Mouse (Mus musculus) midbrain, embryonic 11.5 days (tissue): ENCODE measurements around the gene Rhobtb1. TPM values are rescaled to one million over a fixed set of nuclear protein-coding genes. Genes with fewer than 3 reads are reported as not detected.

ENCODE experiments used
- ATAC-seq: fragments of 200-750 bp; cut with Nextera tagmentation; 2 replicates; pipeline ENCODE4 v1.8.0; 2017; ENCODE audit warnings: moderate TSS enrichment, moderate library complexity; ENCODE audit not compliant: low FRiP score
- DNase-seq: peaks from one replicate; pipeline ENCODE4 v3.0.0; 2015; ENCODE audit warnings: low spot score; ENCODE audit errors: missing footprints
- H3K27ac ChIP-seq: fragments of 300-500 bp; sonication (generic); 2 replicates; pipeline ENCODE4 v1.5.1; 2014; ENCODE audit warnings: low read depth, low read length
- H3K27me3 ChIP-seq: fragments of 300-500 bp; sonication (generic); 2 replicates; pipeline ENCODE4 v1.6.1; 2014; ENCODE audit warnings: mild to moderate bottlenecking, low read length, moderate library complexity, mixed read lengths; ENCODE audit not compliant: control insufficient read depth, insufficient read depth
- H3K36me3 ChIP-seq: fragments of 300-500 bp; sonication (generic); 2 replicates; pipeline ENCODE4 v1.6.1; 2014; ENCODE audit warnings: mild to moderate bottlenecking, low read length, moderate library complexity, mixed read lengths; ENCODE audit not compliant: control insufficient read depth, insufficient read depth
- H3K4me1 ChIP-seq: fragments of 300-500 bp; sonication (generic); 2 replicates; pipeline ENCODE4 v1.6.1; 2014; ENCODE audit warnings: low read length; ENCODE audit not compliant: control insufficient read depth, insufficient read depth
- H3K4me2 ChIP-seq: fragments of 300-500 bp; sonication (generic); 2 replicates; pipeline ENCODE4 v1.6.1; 2014; ENCODE audit warnings: mild to moderate bottlenecking, moderate library complexity
- H3K4me3 ChIP-seq: fragments of 300-500 bp; sonication (generic); 2 replicates; pipeline ENCODE4 v1.5.1; 2014; ENCODE audit warnings: low read depth, low read length
- H3K9ac ChIP-seq: fragments of 300-500 bp; sonication (generic); 2 replicates; pipeline ENCODE4 v1.6.1; 2014; ENCODE audit warnings: low read length
- H3K9me3 ChIP-seq: fragments of 300-500 bp; sonication (generic); 2 replicates; pipeline ENCODE4 v1.6.1; 2016; ENCODE audit warnings: low read length; ENCODE audit not compliant: control insufficient read depth
- WGBS: fragments of 180-500 bp; shearing (Covaris S2); extraction: QIAGEN DNeasy Blood & Tissue Kit; methylation state at CpG from one replicate; pipeline ENCODE4 v1.1.7; 2014; 5-methylcytosine and 5-hydroxymethylcytosine counted together
- polyA plus RNA-seq: library from polyadenylated mRNA; unstranded; fragments of >200 nt; fragmentation: Nextera tagmentation; extraction: Ambion mirVana; gene quantifications from 2 replicates; pipeline ENCODE4 v1.2.1, GENCODE M21; 2014

Gene Rhobtb1
- polyA plus RNA-seq, 1 experiment from 2014 or later = 14.2 TPM

DNA sequence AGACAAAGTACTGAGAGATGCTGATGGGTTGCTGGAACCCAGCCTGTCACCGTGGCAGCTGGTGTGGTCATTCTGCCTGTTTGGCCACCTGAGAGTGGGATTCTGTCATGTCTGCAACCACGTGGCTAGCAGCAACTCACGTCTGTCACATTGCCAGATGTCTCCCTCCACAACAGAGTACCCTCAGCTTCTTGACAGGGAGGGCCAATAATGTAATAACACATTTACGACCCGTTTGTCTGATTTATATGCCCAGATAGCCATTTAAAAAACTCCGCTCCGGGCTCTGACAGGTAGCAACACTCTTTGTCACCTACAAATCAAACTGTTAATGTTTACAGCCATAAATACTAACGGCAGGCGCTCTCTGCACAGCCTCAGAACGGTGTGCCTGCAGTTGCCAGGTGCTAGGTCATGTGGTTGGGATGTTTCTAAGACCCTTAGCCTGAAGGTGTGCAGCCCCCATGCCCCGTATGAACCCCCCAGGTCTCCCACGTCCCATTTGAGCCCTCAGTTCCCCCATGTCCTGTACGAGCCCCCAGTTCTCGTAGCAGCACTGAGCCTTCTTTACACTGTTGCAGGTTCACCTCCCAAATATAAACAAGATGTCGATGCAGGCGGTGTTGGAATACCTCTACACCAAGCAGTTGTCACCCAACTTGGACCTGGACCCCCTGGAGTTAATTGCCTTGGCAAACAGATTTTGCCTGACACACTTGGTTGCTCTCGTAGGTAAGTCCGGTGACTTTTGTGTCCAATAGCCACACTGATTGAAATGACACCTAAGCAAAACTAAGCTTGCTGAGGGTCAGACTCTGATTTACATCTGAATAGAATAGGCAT lies 127.8 kb downstream of the Rhobtb1 start:
- ATAC-seq (0 out of 2 replicates have a peak, but pooled peaks have one; percentile 30), DNase-seq (peak; percentile 81)
- H3K9me3 ChIP-seq = no peaks in the 10 kb centered on the region
- H3K4me1 ChIP-seq = peaks cover 9% of the 10 kb centered on the region
- 82% methylated on average over 18 of the region's 18 CpGs for WGBS
- H3K36me3 ChIP-seq = no peaks in the 10 kb centered on the region
- no peak overlapping the region for H3K9ac ChIP-seq
- H3K27ac ChIP-seq = no peak overlapping the region
- no peaks in the 10 kb centered on the region for H3K27me3 ChIP-seq
- no peak overlapping the region for H3K4me3 ChIP-seq
- no peak overlapping the region for H3K4me2 ChIP-seq

DNA sequence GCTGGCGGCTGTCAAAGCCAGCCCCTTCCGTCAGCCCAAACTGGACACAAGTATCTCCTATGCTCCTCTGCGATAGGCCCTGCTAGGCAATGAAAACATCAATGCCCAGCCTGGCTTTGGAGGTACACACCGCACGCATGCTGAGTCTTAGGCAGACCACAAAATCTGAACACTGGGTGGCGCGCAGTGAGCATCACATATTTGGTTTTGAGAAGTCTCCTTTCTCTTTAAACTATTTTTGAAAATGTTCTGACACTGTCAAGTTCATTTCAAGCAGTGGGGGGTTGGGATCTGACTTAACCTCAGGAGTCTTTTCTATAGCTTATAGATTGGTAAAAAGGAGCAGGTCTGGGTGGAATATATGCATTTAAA lies 128.4 kb downstream of the Rhobtb1 start:
- Histone ChIP-seq H3K9me3 (no peaks in the 10 kb centered on the region), H3K4me1 (peaks cover 3% of the 10 kb centered on the region; the same call in 1 of the 2 replicates), H3K4me3 (no peak overlapping the region), H3K36me3 (no peaks in the 10 kb centered on the region), H3K27me3 (no peaks in the 10 kb centered on the region), H3K9ac (no peak overlapping the region), H3K4me2 (no peak overlapping the region), H3K27ac (no peak overlapping the region)
- WGBS = 49% methylated on average over 7 of the region's 7 CpGs
- ATAC-seq (no peak), DNase-seq (peak; percentile 45)

DNA sequence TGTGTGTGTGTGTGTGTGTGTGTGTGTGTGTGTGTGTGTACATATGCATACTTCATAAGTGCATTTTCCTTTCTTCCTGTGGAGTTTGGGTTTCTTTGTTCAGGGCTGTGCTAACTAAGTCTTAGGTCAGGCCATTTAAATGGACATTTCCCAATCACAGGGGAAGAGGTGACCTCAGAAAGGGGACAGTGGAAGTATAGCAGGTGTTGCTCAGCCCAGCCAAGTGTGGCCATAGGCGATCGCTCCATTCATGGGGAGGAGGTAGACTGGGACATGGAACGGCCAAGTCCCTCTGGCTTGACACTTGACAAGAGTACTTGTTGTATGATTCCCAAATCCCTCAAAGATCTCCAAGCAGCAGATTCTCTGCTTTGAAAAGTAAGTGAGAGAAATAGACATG lies 135.7 kb downstream of the Rhobtb1 start:
- H3K27ac ChIP-seq = no peak overlapping the region
- H3K27me3 ChIP-seq = no peaks in the 10 kb centered on the region
- H3K36me3 ChIP-seq = no peaks in the 10 kb centered on the region; the same call in 1 of the 2 replicates
- H3K4me3 ChIP-seq = no peak overlapping the region
- H3K9ac ChIP-seq = no peak overlapping the region
- WGBS = 96% methylated on average over 3 of the region's 3 CpGs
- no peaks in the 10 kb centered on the region for H3K9me3 ChIP-seq
- ATAC-seq (no peak), DNase-seq (no peak)
- no peak overlapping the region for H3K4me2 ChIP-seq
- no peaks in the 10 kb centered on the region for H3K4me1 ChIP-seq

DNA sequence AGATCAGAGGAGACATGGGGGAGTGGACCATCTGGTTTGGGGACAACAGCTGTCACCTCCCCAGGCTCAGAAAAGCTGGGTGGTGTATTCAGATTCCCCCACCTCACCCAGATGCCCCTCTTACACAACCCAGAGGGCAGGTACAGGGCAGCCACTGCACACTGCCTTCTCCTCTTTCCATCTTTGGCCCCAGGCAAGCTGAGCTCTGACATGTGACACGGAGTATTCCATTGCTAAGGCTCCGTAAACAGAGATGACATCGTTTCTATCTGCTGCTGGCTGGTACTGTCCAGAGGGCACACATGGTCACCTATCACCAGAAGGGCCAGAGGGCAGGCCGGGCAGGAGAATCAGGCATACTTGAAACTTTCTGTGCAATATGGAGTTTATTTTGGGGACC lies 136.9 kb downstream of the Rhobtb1 start:
- DNase-seq = peak; percentile 71

DNA sequence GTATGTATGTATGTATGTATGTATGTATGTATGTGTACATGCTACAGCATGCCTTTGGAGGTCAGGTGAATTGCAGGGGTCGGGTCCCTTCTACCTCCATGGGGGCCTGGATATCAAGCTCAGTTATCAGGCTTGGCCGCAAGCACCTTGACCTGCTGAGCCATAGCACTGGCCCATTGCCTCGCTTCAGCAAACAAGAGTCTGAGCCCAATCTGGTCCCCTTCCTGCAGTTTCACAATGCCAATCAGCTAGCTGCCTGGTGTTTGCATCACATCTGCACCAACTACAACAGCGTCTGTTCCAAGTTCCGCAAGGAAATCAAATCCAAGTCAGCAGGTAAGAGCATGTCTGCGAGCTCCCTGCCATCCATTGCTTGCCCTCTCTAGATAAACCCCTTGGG lies 137.5 kb downstream of the Rhobtb1 start:
- no peak overlapping the region for H3K27ac ChIP-seq
- DNase-seq (peak; percentile 37), ATAC-seq (no peak)
- H3K4me1 ChIP-seq = no peaks in the 10 kb centered on the region
- H3K9ac ChIP-seq = no peak overlapping the region
- H3K9me3 ChIP-seq = no peaks in the 10 kb centered on the region
- no peaks in the 10 kb centered on the region; the same call in 1 of the 2 replicates for H3K36me3 ChIP-seq
- H3K4me2 ChIP-seq = no peak overlapping the region
- WGBS = 91% methylated on average over 6 of the region's 6 CpGs
- no peaks in the 10 kb centered on the region for H3K27me3 ChIP-seq
- no peak overlapping the region for H3K4me3 ChIP-seq

More for the DNA sequence above, 136.9 kb downstream of the Rhobtb1 start:
- no peak overlapping the region for H3K27ac ChIP-seq
- H3K9ac ChIP-seq = no peak overlapping the region
- H3K27me3 ChIP-seq = no peaks in the 10 kb centered on the region
- H3K4me2 ChIP-seq = no peak overlapping the region
- H3K9me3 ChIP-seq = no peaks in the 10 kb centered on the region
- H3K4me1 ChIP-seq = no peaks in the 10 kb centered on the region
- H3K36me3 ChIP-seq = no peaks in the 10 kb centered on the region; the same call in 1 of the 2 replicates
- H3K4me3 ChIP-seq = no peak overlapping the region
- ATAC-seq = no peak
- WGBS = 89% methylated on average over 4 of the region's 4 CpGs

DNA sequence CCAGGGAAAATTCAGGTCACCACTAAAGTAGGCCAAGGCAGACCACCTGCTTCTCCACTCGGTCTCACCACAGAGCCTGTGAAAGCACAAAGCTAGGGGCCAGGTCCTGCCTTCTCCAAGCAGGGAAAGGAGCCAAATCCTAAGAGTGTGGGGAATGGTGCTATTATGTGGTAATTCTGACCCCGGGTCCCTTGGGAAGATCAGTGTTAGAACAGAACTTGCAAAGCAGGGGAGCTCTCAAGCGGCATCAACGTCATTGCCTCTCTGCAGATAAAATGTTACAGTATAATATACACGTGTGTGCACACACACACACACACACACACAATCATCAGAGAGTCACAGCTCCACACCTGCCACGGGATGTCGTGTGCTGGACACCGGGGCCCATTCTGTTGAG lies 139.5 kb downstream of the Rhobtb1 start:
- Histone ChIP-seq H3K27me3 (no peaks in the 10 kb centered on the region), H3K9me3 (no peaks in the 10 kb centered on the region), H3K4me1 (no peaks in the 10 kb centered on the region), H3K9ac (no peak overlapping the region), H3K27ac (no peak overlapping the region), H3K4me2 (no peak overlapping the region), H3K36me3 (no peaks in the 10 kb centered on the region; the same call in 1 of the 2 replicates), H3K4me3 (no peak overlapping the region)
- DNase-seq (peak; percentile 73), ATAC-seq (no peak)
- WGBS = 93% methylated on average over 8 of the region's 8 CpGs

DNA sequence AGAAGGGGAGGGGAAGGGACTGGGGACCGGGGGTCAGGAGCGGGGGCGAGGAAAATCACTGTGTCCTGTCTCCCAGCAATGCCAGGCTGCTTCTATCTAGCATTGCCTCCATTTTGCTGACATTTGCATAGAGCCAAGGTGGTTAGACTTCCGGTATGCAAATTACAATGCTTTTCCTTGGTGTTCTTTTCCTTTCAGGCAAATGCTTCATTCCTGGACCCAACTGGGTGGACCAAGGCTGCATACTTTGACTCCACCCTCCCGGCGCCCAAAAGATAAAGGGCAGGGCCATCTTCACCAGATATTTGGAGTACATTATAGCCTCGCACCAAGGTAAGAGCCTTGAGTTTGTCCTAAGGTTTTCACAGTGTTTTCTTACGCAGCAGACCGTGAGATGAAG lies 144.7 kb downstream of the Rhobtb1 start:
- no peaks in the 10 kb centered on the region for H3K9me3 ChIP-seq
- no peaks in the 10 kb centered on the region for H3K4me1 ChIP-seq
- H3K27me3 ChIP-seq = no peaks in the 10 kb centered on the region
- DNase-seq (peak; percentile 47), ATAC-seq (no peak)
- no peak overlapping the region for H3K9ac ChIP-seq
- H3K4me2 ChIP-seq = no peak overlapping the region
- H3K27ac ChIP-seq = no peak overlapping the region
- H3K36me3 ChIP-seq = no peaks in the 10 kb centered on the region
- no peak overlapping the region for H3K4me3 ChIP-seq
- WGBS = 83% methylated on average over 9 of the region's 9 CpGs

DNA sequence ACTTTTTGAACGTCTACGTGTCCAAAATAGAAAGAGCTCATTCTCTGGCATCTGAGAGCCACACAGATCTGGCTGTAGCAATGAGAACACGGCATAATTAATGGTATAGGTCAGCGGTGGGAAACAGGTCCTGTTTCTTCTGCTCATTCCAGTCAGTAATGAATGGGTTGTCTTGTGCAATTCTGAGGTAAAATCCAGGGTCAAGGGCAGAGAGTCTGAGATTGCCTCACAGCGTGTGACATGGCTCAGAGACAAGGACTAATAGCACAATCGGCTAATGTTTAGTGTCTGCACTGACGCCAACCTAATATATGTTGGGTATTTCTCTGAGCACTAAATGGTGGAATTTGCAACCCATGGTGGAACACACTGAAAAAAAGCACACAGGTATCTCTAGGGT lies 148.8 kb downstream of the Rhobtb1 start:
- 89% methylated on average over 7 of the region's 7 CpGs for WGBS
- DNase-seq = no peak

DNA sequence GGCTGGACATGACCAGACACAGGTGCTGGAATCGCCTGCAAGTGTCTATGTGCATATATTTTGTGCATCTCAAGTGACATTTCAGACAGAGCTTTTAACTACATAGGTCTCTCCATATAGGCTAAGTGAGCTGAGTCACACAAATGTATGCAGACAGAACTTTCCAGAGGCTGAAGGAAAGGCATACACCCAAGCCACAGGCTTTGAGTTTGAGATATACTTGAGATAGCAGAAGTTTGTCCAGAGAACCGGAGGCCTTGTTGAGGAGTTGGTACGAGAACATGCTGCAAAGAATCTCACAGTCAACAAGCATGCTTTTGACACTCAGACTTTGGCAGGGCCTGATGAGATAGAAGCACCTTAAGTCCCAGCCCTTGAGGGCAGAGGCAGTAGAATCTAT lies 151.4 kb downstream of the Rhobtb1 start:
- Histone ChIP-seq H3K4me3 (no peak overlapping the region), H3K4me2 (no peak overlapping the region), H3K4me1 (no peaks in the 10 kb centered on the region), H3K9ac (no peak overlapping the region), H3K36me3 (no peaks in the 10 kb centered on the region), H3K27ac (no peak overlapping the region), H3K9me3 (no peaks in the 10 kb centered on the region), H3K27me3 (no peaks in the 10 kb centered on the region)
- ATAC-seq (no peak), DNase-seq (no peak)
- WGBS = 88% methylated on average over 3 of the region's 3 CpGs

More for the DNA sequence above, 148.8 kb downstream of the Rhobtb1 start:
- H3K9me3 ChIP-seq = no peaks in the 10 kb centered on the region
- H3K4me3 ChIP-seq = no peak overlapping the region
- no peak overlapping the region for H3K27ac ChIP-seq
- no peaks in the 10 kb centered on the region for H3K4me1 ChIP-seq
- ATAC-seq = no peak
- H3K27me3 ChIP-seq = no peaks in the 10 kb centered on the region
- no peaks in the 10 kb centered on the region for H3K36me3 ChIP-seq
- H3K4me2 ChIP-seq = no peak overlapping the region
- no peak overlapping the region for H3K9ac ChIP-seq
